Mouse (Mus musculus): ENCODE data around the gene Gm49403. TPM values are rescaled to one million over a fixed set of nuclear protein-coding genes. Genes with fewer than 3 reads are reported as not detected.
"Not testable (repeated sequence)": the region's sequence is repeated elsewhere in the genome, so short reads cannot be mapped to it uniquely, and the experiment has no call there.

Gm49403 gene
- polyA plus RNA-seq (2012; fragmentation: generic; extraction: Trizol) = not detected
- long read RNA-seq, experiment 1 = 0 reads
- long read RNA-seq, experiment 2 = 0 reads

DNA sequence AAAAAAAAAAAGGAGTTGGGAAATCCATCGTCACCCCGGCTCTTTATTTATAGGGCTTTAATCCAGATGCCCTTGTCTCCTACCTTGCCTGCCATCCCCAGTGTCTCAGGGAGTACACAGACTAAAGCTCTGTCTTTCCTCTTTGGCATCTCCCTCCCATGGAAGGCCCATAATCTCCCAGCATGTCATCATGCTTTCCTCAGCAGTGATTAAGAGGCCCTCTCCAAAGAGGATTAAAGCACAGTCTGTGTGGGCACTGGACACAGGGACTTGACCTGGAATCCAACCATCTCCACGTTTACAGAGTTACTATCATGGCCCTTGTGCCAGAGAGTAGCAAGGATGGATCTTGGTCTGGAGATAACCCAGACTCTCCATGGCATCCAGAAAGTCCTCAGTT, at the start of gene Gm49403, which contains the start of gene Lbhd1:
Gm49403 (plus strand) TSS at position 315 of the 400 bp plus-strand sequence.
Lbhd1 (plus strand) TSS at position 117 of the 400 bp plus-strand sequence.
- H3K27me3 ChIP-seq (ENCODE audit: control insufficient read depth, insufficient read depth, insufficient read length) = no peaks in the 10 kb centered on the region
- no peaks in the 10 kb centered on the region for H3K79me3 ChIP-seq (ENCODE audit: low read depth)
- peaks cover 7% of the 10 kb centered on the region for H3K36me3 ChIP-seq (ENCODE audit: control insufficient read depth, insufficient read depth)
- no peak for TF ChIP-seq FOSL1 (IDR thresholded peaks at IDR 0.05; ENCODE audit: insufficient read depth, low read length, poor library complexity, severe bottlenecking)
- no peak for TF ChIP-seq USF1 (IDR thresholded peaks at IDR 0.05; ENCODE audit: low read depth)
- no peak for TF ChIP-seq MYOG (IDR thresholded peaks at IDR 0.05; ENCODE audit: control insufficient read depth, extremely low read depth, insufficient read length)
- TF ChIP-seq MAX (IDR thresholded peaks at IDR 0.05) = no peak
- no peak for TF ChIP-seq MYOD1 (IDR thresholded peaks at IDR 0.05; ENCODE audit: control insufficient read depth, insufficient read length, low read depth)
- TF ChIP-seq CEBPB (IDR thresholded peaks at IDR 0.05; ENCODE audit: low read depth) = no peak
- TF ChIP-seq CTCF (IDR thresholded peaks at IDR 0.05; ENCODE audit: control insufficient read depth, insufficient read depth, insufficient read length) = no peak
- no peak within 1 kb of the TSS for H3K4me3 ChIP-seq (ENCODE audit: insufficient read depth, poor library complexity, severe bottlenecking)
- no peak within 1 kb of the TSS for H3ac ChIP-seq (ENCODE audit: control insufficient read depth, insufficient read length, low read depth)
- H3K79me2 ChIP-seq (ENCODE audit: control insufficient read depth, insufficient read depth) = peaks cover 15% of the 10 kb centered on the region

DNA sequence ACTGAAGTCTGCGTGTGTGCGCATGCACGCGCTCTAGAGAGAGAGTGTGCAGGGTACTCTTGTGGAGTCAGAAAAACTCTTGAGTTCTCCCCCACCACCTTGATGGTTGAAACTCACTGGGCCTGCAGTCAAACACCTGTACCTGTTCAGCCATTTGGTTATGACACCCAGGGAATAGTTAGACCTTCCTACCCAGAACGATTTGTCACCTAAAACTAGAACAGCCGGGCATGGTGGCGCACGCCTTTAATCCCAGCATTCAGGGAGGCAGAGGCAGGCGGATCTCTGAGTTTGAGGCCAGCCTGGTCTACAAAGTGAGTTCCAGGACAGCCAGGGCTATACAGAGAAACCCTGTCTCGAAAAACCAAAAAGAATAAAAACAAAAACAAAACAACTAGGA, 47.4 kb upstream of the Gm49403 start:
- H3K79me3 ChIP-seq (ENCODE audit: low read depth); H3K79me2 ChIP-seq (ENCODE audit: control insufficient read depth, insufficient read depth); H3K27me3 ChIP-seq (ENCODE audit: control insufficient read depth, insufficient read depth, insufficient read length); H3K4me3 ChIP-seq (ENCODE audit: insufficient read depth, poor library complexity, severe bottlenecking); H3ac ChIP-seq (ENCODE audit: control insufficient read depth, insufficient read length, low read depth): not testable (repeated sequence)
- peaks cover 77% of the 10 kb centered on the region for H3K36me3 ChIP-seq (ENCODE audit: control insufficient read depth, insufficient read depth)

- no peaks in the 10 kb centered on the region for H3K79me2 ChIP-seq (ENCODE audit: control insufficient read depth, insufficient read depth)
- TF ChIP-seq USF1 (IDR thresholded peaks at IDR 0.05; ENCODE audit: low read depth) = no peak
- no peak for TF ChIP-seq FOSL1 (IDR thresholded peaks at IDR 0.05; ENCODE audit: insufficient read depth, low read length, poor library complexity, severe bottlenecking)
- no peak for TF ChIP-seq MYOD1 (IDR thresholded peaks at IDR 0.05; ENCODE audit: control insufficient read depth, insufficient read length, low read depth)
- TF ChIP-seq MYOG (IDR thresholded peaks at IDR 0.05; ENCODE audit: control insufficient read depth, extremely low read depth, insufficient read length) = no peak
- no peak for TF ChIP-seq MAX (IDR thresholded peaks at IDR 0.05)
- no peak for TF ChIP-seq CEBPB (IDR thresholded peaks at IDR 0.05; ENCODE audit: low read depth)
- H3K27me3 ChIP-seq (ENCODE audit: control insufficient read depth, insufficient read depth, insufficient read length) = no peaks in the 10 kb centered on the region
- peak within 1 kb of the TSS; percentile 18 for H3K4me3 ChIP-seq (ENCODE audit: insufficient read depth, poor library complexity, severe bottlenecking)
- H3ac ChIP-seq (ENCODE audit: control insufficient read depth, insufficient read length, low read depth) = peak within 1 kb of the TSS; percentile 67
- peaks cover 73% of the 10 kb centered on the region for H3K36me3 ChIP-seq (ENCODE audit: control insufficient read depth, insufficient read depth)
- no peaks in the 10 kb centered on the region for H3K79me3 ChIP-seq (ENCODE audit: low read depth)
These were observed 46.4 kb upstream of the Gm49403 start, which contains the start of gene Bscl2 for GRCm38 (mm10) chr19:8837251-8837791. TSS of gene Bscl2 (plus strand) at chr19:8837467.

- H3K27me3 ChIP-seq (ENCODE audit: control insufficient read depth, insufficient read depth, insufficient read length) = no peaks in the 10 kb centered on the region
- no peaks in the 10 kb centered on the region for H3K79me3 ChIP-seq (ENCODE audit: low read depth)
- peak overlapping the region; percentile 18 for H3K4me3 ChIP-seq (ENCODE audit: insufficient read depth, poor library complexity, severe bottlenecking)
- TF ChIP-seq MYOD1 (IDR thresholded peaks at IDR 0.05; ENCODE audit: control insufficient read depth, insufficient read length, low read depth) (no peak), CEBPB (IDR thresholded peaks at IDR 0.05; ENCODE audit: low read depth) (no peak), FOSL1 (IDR thresholded peaks at IDR 0.05; ENCODE audit: insufficient read depth, low read length, poor library complexity, severe bottlenecking) (no peak), USF1 (IDR thresholded peaks at IDR 0.05; ENCODE audit: low read depth) (no peak), MAX (IDR thresholded peaks at IDR 0.05) (no peak), MYOG (IDR thresholded peaks at IDR 0.05; ENCODE audit: control insufficient read depth, extremely low read depth, insufficient read length) (no peak), CTCF (IDR thresholded peaks at IDR 0.05; ENCODE audit: control insufficient read depth, insufficient read depth, insufficient read length) (no peak)
- H3K36me3 ChIP-seq (ENCODE audit: control insufficient read depth, insufficient read depth) = peaks cover 73% of the 10 kb centered on the region
- no peaks in the 10 kb centered on the region for H3K79me2 ChIP-seq (ENCODE audit: control insufficient read depth, insufficient read depth)
- H3ac ChIP-seq (ENCODE audit: control insufficient read depth, insufficient read length, low read depth) = no peak overlapping the region
These were observed 45.5 kb upstream of the Gm49403 start for GRCm38 (mm10) chr19:8838041-8838730.

GRCm38 (mm10) chr19:8839103-8839907, 44.4 kb upstream of the Gm49403 start, which contains the start of gene Gng3:
TSS of gene Gng3 (minus strand) at chr19:8839194.
- H3K4me3 ChIP-seq (ENCODE audit: insufficient read depth, poor library complexity, severe bottlenecking) = no peak within 1 kb of the TSS
- no peak within 1 kb of the TSS for H3ac ChIP-seq (ENCODE audit: control insufficient read depth, insufficient read length, low read depth)
- H3K36me3 ChIP-seq (ENCODE audit: control insufficient read depth, insufficient read depth) = peaks cover 63% of the 10 kb centered on the region
- H3K79me3 ChIP-seq (ENCODE audit: low read depth) = no peaks in the 10 kb centered on the region
- no peaks in the 10 kb centered on the region for H3K79me2 ChIP-seq (ENCODE audit: control insufficient read depth, insufficient read depth)
- TF ChIP-seq MYOG (IDR thresholded peaks at IDR 0.05; ENCODE audit: control insufficient read depth, extremely low read depth, insufficient read length) = no peak
- no peak for TF ChIP-seq USF1 (IDR thresholded peaks at IDR 0.05; ENCODE audit: low read depth)
- no peak for TF ChIP-seq CEBPB (IDR thresholded peaks at IDR 0.05; ENCODE audit: low read depth)
- TF ChIP-seq MAX (IDR thresholded peaks at IDR 0.05) = no peak
- TF ChIP-seq MYOD1 (IDR thresholded peaks at IDR 0.05; ENCODE audit: control insufficient read depth, insufficient read length, low read depth) = no peak
- TF ChIP-seq CTCF (IDR thresholded peaks at IDR 0.05; ENCODE audit: control insufficient read depth, insufficient read depth, insufficient read length) = no peak
- no peak for TF ChIP-seq FOSL1 (IDR thresholded peaks at IDR 0.05; ENCODE audit: insufficient read depth, low read length, poor library complexity, severe bottlenecking)
- H3K27me3 ChIP-seq (ENCODE audit: control insufficient read depth, insufficient read depth, insufficient read length) = no peaks in the 10 kb centered on the region
